Mouse (Mus musculus) kidney, embryonic 14.5 days (tissue): Measurements from ENCODE around the gene Fcrlb. TPM values are rescaled to one million over a fixed set of nuclear protein-coding genes. Genes with fewer than 3 reads are reported as not detected.
"Not testable (repeated sequence)": the region's sequence is repeated elsewhere in the genome, so short reads cannot be mapped to it uniquely, and the experiment has no call there.

Experiments used
- ATAC-seq: fragments of 200-750 bp; cut with Nextera tagmentation; 2 replicates; pipeline ENCODE4 v1.8.0; 2017; ENCODE audit warnings: moderate number of reproducible peaks, mild to moderate bottlenecking, moderate TSS enrichment, moderate library complexity; ENCODE audit not compliant: low FRiP score, low TSS enrichment
- H3K27ac ChIP-seq: fragments of 300-500 bp; sonication (generic); 2 replicates; pipeline ENCODE4 v1.5.1; 2014; ENCODE audit warnings: low read depth, mild to moderate bottlenecking, low read length, moderate library complexity, mixed read lengths
- H3K27me3 ChIP-seq: fragments of 300-500 bp; sonication (generic); 2 replicates; pipeline ENCODE4 v1.6.1; 2014; ENCODE audit warnings: mild to moderate bottlenecking, low read length; ENCODE audit not compliant: control insufficient read depth, insufficient read depth
- H3K36me3 ChIP-seq: fragments of 300-500 bp; sonication (generic); 2 replicates; pipeline ENCODE4 v1.6.1; 2014; ENCODE audit warnings: low read length, mixed read lengths; ENCODE audit not compliant: control insufficient read depth, insufficient read depth
- H3K4me1 ChIP-seq: fragments of 300-500 bp; sonication (generic); 2 replicates; pipeline ENCODE4 v1.6.1; 2014; ENCODE audit warnings: low read length, mixed read lengths; ENCODE audit not compliant: control insufficient read depth, insufficient read depth
- H3K4me2 ChIP-seq: fragments of 300-500 bp; sonication (generic); replicated peaks from 2 replicates; pipeline ENCODE4 v1.6.1; 2014; ENCODE audit warnings: low read depth, mild to moderate bottlenecking, low read length
- H3K4me3 ChIP-seq: fragments of 300-500 bp; sonication (generic); 2 replicates; pipeline ENCODE4 v1.5.1; 2014; ENCODE audit warnings: mild to moderate bottlenecking, low read length
- H3K9ac ChIP-seq: fragments of 300-500 bp; sonication (generic); 2 replicates; pipeline ENCODE4 v1.6.1; 2014; ENCODE audit warnings: low read depth, mild to moderate bottlenecking, low read length, moderate library complexity
- H3K9me3 ChIP-seq: fragments of 300-500 bp; sonication (generic); 2 replicates; pipeline ENCODE4 v1.6.1; 2016; ENCODE audit warnings: low read length; ENCODE audit not compliant: control insufficient read depth
- WGBS: fragments of 180-500 bp; shearing (Covaris S2); extraction: QIAGEN DNeasy Blood & Tissue Kit; methylation state at CpG from one replicate; pipeline ENCODE4 v1.1.7; 2014; 5-methylcytosine and 5-hydroxymethylcytosine counted together
- polyA plus RNA-seq: library from polyadenylated mRNA; unstranded; fragments of >200 nt; fragmentation: Nextera tagmentation; extraction: Ambion mirVana; gene quantifications from 2 replicates; pipeline ENCODE4 v1.2.1, GENCODE M21; 2014

Fcrlb gene
- polyA plus RNA-seq = not detected in 2 replicates

DNA sequence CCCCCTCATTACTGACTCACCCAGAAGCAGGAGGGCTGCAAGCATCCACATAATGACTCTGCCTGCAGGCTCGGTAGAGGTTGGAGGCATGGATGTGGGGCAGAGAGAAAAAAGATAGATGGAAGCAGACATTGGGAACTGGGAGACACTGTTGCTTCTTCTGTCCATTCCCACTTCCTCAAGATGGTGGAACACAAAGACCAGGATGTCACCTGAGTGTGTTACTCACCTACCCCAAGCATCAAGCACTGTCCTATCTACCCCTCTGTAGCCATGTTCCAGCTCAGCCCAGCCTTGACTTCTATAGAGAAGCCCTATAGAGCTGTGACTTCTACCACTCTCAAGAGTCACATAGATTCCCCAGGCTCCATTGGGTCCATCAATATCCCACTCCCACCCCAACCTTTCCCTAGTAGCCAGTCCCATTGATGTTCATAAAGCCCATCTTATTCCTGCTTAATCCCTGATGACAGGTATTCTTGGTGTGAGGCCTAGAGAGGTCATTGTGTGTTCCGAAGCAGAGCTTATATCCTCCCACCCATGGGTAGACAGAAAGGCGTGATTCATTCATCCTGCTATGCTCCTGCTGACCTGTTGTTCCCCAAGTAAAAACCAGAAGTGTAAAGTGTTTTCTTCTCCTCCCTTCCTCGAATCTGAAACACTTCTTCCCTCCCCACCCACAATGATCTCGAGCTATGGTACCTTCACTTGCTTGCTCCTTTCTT is at the start of gene Fcrlb:
TSS of gene Fcrlb (minus strand) at position 51 of the 725 bp plus-strand sequence.
- ATAC-seq = no peak
- H3K4me1 ChIP-seq = peaks cover 4% of the 10 kb centered on the region; the same call in 1 of the 2 replicates
- no peaks in the 10 kb centered on the region for H3K9me3 ChIP-seq
- H3K4me3 ChIP-seq = no peak within 1 kb of the TSS
- H3K36me3 ChIP-seq = no peaks in the 10 kb centered on the region
- no peak within 1 kb of the TSS for H3K27ac ChIP-seq
- H3K27me3 ChIP-seq = peaks cover 12% of the 10 kb centered on the region
- no peak within 1 kb of the TSS for H3K9ac ChIP-seq
- H3K4me2 ChIP-seq = no peak within 1 kb of the TSS
- 76% methylated on average over 5 of the region's 5 CpGs for WGBS

DNA sequence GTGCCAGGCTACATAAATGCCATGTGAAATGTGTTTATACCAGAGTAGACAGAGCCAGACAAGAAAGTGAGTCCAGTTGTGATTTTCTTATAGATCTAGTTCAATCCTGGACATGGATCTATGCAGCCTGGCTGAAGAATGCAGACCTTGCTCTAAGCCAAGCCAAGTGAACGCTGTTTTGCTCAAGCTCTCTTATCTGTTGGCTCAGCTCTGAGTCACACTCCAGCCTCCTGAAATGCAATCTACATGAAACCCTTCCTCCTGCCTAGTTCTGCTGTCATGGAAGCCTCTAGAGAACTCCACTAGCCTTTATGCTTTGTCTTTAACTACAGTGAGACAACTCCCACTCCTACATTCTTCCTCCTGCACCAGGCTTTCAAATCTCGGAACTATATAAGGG is 49.6 kb upstream of the Fcrlb start:
- ATAC-seq = no peak

DNA sequence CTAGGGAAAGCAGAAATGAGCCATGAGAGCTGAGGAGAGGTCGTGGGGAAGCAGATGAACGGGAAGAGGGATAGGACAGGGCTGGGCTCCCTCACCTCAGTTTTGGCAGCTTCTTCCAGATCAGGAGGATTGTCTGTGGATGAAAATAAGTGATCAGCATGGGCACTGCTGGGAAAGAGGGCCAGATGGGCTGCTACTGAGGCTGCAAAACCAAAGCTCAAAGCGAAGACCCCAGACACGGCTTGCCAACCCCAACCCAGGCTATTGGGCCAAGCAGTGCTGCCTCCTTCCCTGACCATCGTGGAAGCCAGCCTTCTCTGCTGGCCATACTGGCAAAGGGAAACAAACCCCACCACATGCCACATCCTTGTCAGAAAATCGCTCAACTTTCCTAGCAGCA is 48.4 kb upstream of the Fcrlb start:
- Histone ChIP-seq H3K27ac (no peak overlapping the region), H3K9ac (no peak overlapping the region), H3K4me1 (peaks cover 4% of the 10 kb centered on the region; the same call in 1 of the 2 replicates), H3K9me3 (no peaks in the 10 kb centered on the region), H3K4me3 (no peak overlapping the region), H3K4me2 (no peak overlapping the region), H3K27me3 (no peaks in the 10 kb centered on the region), H3K36me3 (no peaks in the 10 kb centered on the region)
- no peak for ATAC-seq
- 87% methylated on average over 6 of the region's 6 CpGs for WGBS

More for the DNA sequence above, 49.6 kb upstream of the Fcrlb start:
- no peaks in the 10 kb centered on the region for H3K9me3 ChIP-seq
- 57% methylated on average over 2 of the region's 2 CpGs for WGBS
- H3K9ac ChIP-seq = no peak overlapping the region
- H3K27me3 ChIP-seq = no peaks in the 10 kb centered on the region
- H3K4me1 ChIP-seq = peaks cover 4% of the 10 kb centered on the region; the same call in 1 of the 2 replicates
- H3K4me2 ChIP-seq = no peak overlapping the region
- no peak overlapping the region for H3K27ac ChIP-seq
- H3K4me3 ChIP-seq = no peak overlapping the region
- H3K36me3 ChIP-seq = no peaks in the 10 kb centered on the region

- H3K9me3 ChIP-seq = no peaks in the 10 kb centered on the region
- 71% methylated on average over 2 of the region's 2 CpGs for WGBS
- peaks cover 4% of the 10 kb centered on the region; the same call in 1 of the 2 replicates for H3K4me1 ChIP-seq
- H3K4me3 ChIP-seq = no peak overlapping the region
- ATAC-seq = no peak
- no peak overlapping the region for H3K4me2 ChIP-seq
- no peaks in the 10 kb centered on the region for H3K36me3 ChIP-seq
- no peaks in the 10 kb centered on the region for H3K27me3 ChIP-seq
- H3K9ac ChIP-seq = no peak overlapping the region
- H3K27ac ChIP-seq = no peak overlapping the region
Observed at GRCm38 (mm10) chr1:170959791-170960190, 47.0 kb upstream of the Fcrlb start.

GRCm38 (mm10) chr1:170958225-170958624 is 45.5 kb upstream of the Fcrlb start:
- no peaks in the 10 kb centered on the region for H3K36me3 ChIP-seq
- H3K4me3 ChIP-seq = no peak overlapping the region
- H3K27ac ChIP-seq = no peak overlapping the region
- WGBS = 64% methylated on average over 3 of the region's 3 CpGs
- H3K9me3 ChIP-seq = no peaks in the 10 kb centered on the region
- no peak overlapping the region for H3K4me2 ChIP-seq
- no peaks in the 10 kb centered on the region for H3K27me3 ChIP-seq
- peaks cover 2% of the 10 kb centered on the region; the same call in 1 of the 2 replicates for H3K4me1 ChIP-seq
- ATAC-seq = no peak
- H3K9ac ChIP-seq = no peak overlapping the region

GRCm38 (mm10) chr1:170953192-170953591 is 40.5 kb upstream of the Fcrlb start:
- no peaks in the 10 kb centered on the region for H3K4me1 ChIP-seq
- WGBS = 88% methylated on average over 2 of the region's 2 CpGs
- no peak for ATAC-seq

DNA sequence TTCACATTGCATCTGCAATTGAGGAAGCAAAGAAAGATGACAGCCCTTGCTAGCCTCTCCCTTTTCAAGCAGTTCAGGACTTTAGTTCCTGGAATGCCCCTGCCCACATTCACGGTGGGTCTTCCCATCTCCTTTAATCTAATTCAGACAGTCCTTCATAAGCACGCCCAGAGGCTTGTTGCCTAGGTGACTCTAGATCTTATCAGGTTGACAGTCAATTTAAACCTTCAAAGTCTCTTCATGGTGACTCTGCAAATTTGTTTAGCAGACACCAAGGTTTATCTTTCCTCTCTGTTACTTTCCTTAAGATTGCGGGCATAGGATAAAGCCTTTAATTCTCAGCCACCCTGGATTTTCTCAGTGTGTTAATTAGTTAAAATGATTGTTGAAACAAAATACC is 38.0 kb upstream of the Fcrlb start:
- no peak overlapping the region for H3K27ac ChIP-seq
- H3K36me3 ChIP-seq = no peaks in the 10 kb centered on the region
- ATAC-seq = no peak
- H3K4me2 ChIP-seq = no peak overlapping the region
- no peak overlapping the region for H3K9ac ChIP-seq
- WGBS = 63% methylated on average over 3 of the region's 3 CpGs
- peaks cover 5% of the 10 kb centered on the region; the same call in 1 of the 2 replicates for H3K9me3 ChIP-seq
- H3K27me3 ChIP-seq = no peaks in the 10 kb centered on the region
- H3K4me3 ChIP-seq = no peak overlapping the region
- H3K4me1 ChIP-seq = no peaks in the 10 kb centered on the region

More at GRCm38 (mm10) chr1:170953192-170953591, 40.5 kb upstream of the Fcrlb start:
- H3K4me2 ChIP-seq = no peak overlapping the region
- no peaks in the 10 kb centered on the region for H3K36me3 ChIP-seq
- no peak overlapping the region for H3K9ac ChIP-seq
- no peak overlapping the region for H3K27ac ChIP-seq
- no peaks in the 10 kb centered on the region for H3K9me3 ChIP-seq
- H3K4me3 ChIP-seq = no peak overlapping the region
- H3K27me3 ChIP-seq = no peaks in the 10 kb centered on the region

DNA sequence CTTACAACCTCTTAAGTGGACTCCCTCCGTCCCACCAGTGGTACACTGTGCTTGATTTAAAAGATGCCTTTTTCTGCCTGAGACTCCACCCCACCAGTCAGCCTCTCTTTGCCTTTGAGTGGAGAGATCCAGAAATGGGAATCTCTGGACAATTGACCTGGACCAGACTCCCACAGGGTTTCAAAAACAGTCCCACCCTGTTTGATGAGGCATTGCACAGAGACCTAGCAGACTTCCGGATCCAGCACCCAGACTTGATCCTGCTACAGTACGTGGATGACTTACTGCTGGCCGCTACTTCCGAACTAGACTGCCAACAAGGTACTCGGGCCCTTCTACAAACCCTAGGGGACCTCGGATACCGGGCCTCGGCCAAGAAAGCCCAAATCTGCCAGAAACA is 32.2 kb upstream of the Fcrlb start:
- not testable (repeated sequence) for H3K9ac ChIP-seq, ATAC-seq, H3K36me3 ChIP-seq, H3K4me3 ChIP-seq, H3K4me1 ChIP-seq, H3K4me2 ChIP-seq, H3K27me3 ChIP-seq, H3K27ac ChIP-seq
- peaks cover 14% of the 10 kb centered on the region; the same call in 1 of the 2 replicates for H3K9me3 ChIP-seq
- 100% methylated on average over 2 of the region's 9 CpGs for WGBS

- H3K27ac ChIP-seq, H3K4me3 ChIP-seq, H3K4me2 ChIP-seq, H3K9ac ChIP-seq, H3K4me1 ChIP-seq, ATAC-seq, H3K27me3 ChIP-seq, H3K36me3 ChIP-seq: not testable (repeated sequence)
- 93% methylated on average over 9 of the region's 9 CpGs for WGBS
- peaks cover 14% of the 10 kb centered on the region; the same call in 1 of the 2 replicates for H3K9me3 ChIP-seq
Observed at GRCm38 (mm10) chr1:170944151-170944550, 31.4 kb upstream of the Fcrlb start.
